Mouse (Mus musculus): ENCODE data around the gene Zbed4. TPM values are rescaled to one million over a fixed set of nuclear protein-coding genes. Genes with fewer than 3 reads are reported as not detected.

Zbed4 gene
- total RNA-seq (2023) = 17.2 TPM

DNA sequence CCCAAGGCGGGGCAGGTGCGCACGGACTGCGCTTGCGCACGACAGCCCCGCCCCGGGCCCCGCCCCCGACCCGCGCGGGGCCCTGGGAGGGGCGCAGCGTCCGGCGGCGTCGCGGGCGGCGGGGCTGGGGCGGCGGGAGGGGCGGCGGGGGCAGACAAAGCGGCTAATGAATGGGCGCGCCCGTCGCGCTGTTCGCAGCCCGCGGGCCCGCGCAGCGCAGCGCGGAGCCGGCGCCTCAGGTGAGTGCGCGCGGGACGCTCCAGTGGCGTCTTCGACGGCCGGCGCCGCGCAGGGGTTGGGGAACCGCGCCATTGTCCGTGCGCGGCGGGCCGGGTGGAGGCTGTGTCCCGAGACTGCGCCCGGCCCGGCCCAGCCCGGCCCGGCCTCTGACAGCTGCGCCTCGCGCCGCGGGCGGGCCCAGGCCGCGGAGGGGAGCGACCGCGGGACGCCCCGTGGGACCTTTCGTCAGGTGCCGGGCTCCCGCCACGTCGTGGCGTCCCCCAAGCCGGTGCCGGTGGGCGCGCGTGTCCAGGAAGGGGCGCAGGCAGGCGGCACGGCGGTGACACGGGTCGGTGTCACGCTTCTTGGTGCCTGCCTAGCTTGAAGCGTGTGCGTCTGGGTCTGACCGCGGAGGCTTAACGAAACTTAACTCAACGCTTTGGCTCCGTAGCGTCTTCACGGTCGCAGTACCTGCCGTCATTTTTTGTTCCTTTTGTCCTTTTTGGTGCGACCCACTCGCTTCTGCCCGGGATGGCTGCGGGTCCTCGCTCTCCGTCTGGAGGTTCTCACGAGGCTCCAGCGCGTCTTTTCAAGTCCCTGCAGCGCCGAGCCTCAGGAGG lies at the start of gene Zbed4:
Zbed4 (plus strand) TSS at position 97 of the 839 bp plus-strand sequence.

DNA sequence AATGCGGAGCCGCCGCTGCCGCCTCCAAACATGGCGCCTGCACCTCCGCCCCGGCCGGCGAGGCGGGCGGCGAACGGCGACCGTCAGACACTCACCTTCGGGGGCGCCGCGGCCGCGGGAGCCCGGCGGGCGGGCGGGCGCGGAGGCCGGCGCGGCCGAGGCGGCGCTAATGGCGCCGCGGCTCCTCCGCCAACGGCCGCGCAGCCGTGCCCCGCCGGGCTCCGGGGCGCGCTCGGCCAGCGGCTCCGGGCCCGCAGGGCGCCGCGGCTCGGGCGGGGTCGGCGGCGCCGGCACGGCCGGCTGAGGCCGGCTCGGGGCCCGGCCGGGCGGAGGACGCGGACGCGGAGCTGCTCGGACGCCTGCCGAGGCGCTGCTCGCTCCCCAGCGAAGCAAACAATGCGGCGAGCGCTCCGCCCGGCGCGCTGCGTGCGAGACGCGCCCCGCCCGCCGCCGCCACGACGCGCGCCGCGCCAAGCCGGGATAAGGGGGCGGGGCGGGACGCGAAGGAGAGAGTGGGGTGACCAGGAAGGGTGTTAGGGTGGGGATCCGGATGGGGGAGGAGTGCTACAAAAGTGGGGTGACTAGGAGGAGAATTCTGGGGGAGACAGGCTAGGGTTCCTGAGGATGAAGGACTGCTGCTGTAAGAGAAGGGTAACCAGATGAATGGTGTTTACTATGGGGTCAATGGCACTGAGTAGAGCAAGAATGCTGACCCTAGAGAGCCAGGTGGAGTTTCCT lies 17.5 kb upstream of the Zbed4 start, which contains the start of gene Brd1:
Brd1 (minus strand) TSS at position 400 of the 738 bp plus-strand sequence.

GRCm38 (mm10) chr15:88819026-88819905 lies 67.8 kb downstream of the Zbed4 start, which contains the start of the genes Alg12 and Creld2:
TSS of gene Alg12 (minus strand) at chr15:88819318.
TSS of gene Creld2 (plus strand) at chr15:88819646.

Other genes with a start within 250 kb of the Zbed4 start
- not detected for gene Zdhhc25, start 151.4 kb upstream of the Zbed4 start, total RNA-seq (2023)
- gene Brd1, start 17.4 kb upstream of the Zbed4 start, total RNA-seq (2023) = 151 TPM
- gene Alg12, start 67.7 kb downstream of the Zbed4 start, total RNA-seq (2023) = 13.0 TPM
- 22.7 TPM for gene Creld2, start 68.0 kb downstream of the Zbed4 start, total RNA-seq (2023)
- 83.8 TPM for gene Pim3, start 110.5 kb downstream of the Zbed4 start, total RNA-seq (2023)
- gene Ttll8, start 202.8 kb downstream of the Zbed4 start, total RNA-seq (2023) = not detected
- not detected for gene Mlc1, start 227.3 kb downstream of the Zbed4 start, total RNA-seq (2023)
- gene Mov10l1, start 231.2 kb downstream of the Zbed4 start, total RNA-seq (2023) = not detected